Mouse (Mus musculus) midbrain, embryonic 10.5 days (tissue): Measurements from ENCODE around the gene Acsl5. TPM values are rescaled to one million over a fixed set of nuclear protein-coding genes. Genes with fewer than 3 reads are reported as not detected.

Source experiments
- DNase-seq: peaks from one replicate; pipeline ENCODE4 v3.0.0-alpha.2; 2017; ENCODE audit warnings: low spot score
- H3K27ac ChIP-seq: fragments of 300-500 bp; sonication (generic); replicated peaks from 2 replicates; pipeline ENCODE4 v1.5.1; 2016; ENCODE audit warnings: mild to moderate bottlenecking
- H3K27me3 ChIP-seq: fragments of 300-500 bp; sonication (generic); 2 replicates; pipeline ENCODE4 v1.6.1; 2016; ENCODE audit warnings: low read depth, mild to moderate bottlenecking; ENCODE audit not compliant: poor library complexity, severe bottlenecking
- H3K36me3 ChIP-seq: fragments of 300-500 bp; sonication (generic); 2 replicates; pipeline ENCODE4 v1.6.1; 2016; ENCODE audit warnings: mild to moderate bottlenecking, moderate library complexity
- H3K4me1 ChIP-seq: fragments of 300-500 bp; sonication (generic); 2 replicates; pipeline ENCODE4 v1.6.1; 2016
- H3K4me3 ChIP-seq: fragments of 300-500 bp; sonication (generic); 2 replicates; pipeline ENCODE4 v1.5.1; 2016; ENCODE audit warnings: mild to moderate bottlenecking, moderate library complexity
- H3K9me3 ChIP-seq: fragments of 300-500 bp; sonication (generic); replicated peaks from 2 replicates; pipeline ENCODE4 v1.6.1; 2016; ENCODE audit warnings: mild to moderate bottlenecking
- WGBS: fragments of 180-500 bp; shearing (Covaris S2); methylation state at CpG from one replicate; pipeline ENCODE4 v1.1.7; 2016; 5-methylcytosine and 5-hydroxymethylcytosine counted together
- polyA plus RNA-seq: library from polyadenylated mRNA; unstranded; fragments of >200 nt; fragmentation: Nextera tagmentation; extraction: Ambion mirVana; gene quantifications from 2 replicates; pipeline ENCODE4 v1.2.1, GENCODE M21; 2016

The Acsl5 gene
- polyA plus RNA-seq, 1 experiment from 2014 or later: 18.5 TPM

GRCm38 (mm10) chr19:55268150-55268549, 16.4 kb downstream of the Acsl5 start:
- Histone ChIP-seq H3K4me1 (peaks cover 8% of the 10 kb centered on the region), H3K9me3 (no peaks in the 10 kb centered on the region), H3K27ac (no peak overlapping the region), H3K36me3 (no peaks in the 10 kb centered on the region), H3K4me3 (no peak overlapping the region), H3K27me3 (no peaks in the 10 kb centered on the region)
- no peak for DNase-seq
- 91% methylated on average over 3 of the region's 3 CpGs for WGBS

DNA sequence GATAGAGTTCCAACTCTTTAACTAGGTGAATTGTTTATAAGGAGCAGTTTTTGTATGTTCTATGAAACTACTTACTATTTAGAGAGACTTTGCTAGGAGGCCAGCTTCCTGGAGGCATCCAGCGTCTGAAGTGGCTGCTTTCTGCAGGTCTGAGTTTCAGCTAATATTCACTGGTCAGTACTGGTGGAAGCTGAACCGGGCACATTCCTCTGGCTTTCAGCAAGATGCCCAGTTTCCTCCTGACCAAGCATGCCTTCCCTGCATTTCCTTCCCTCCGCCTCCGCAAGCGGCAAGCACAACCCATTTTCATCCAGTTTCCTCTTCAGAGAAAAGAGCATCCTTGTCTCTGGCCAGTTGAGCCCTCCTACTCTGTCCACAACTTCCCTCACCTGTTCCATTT, 17.3 kb downstream of the Acsl5 start:
- 87% methylated on average over 5 of the region's 5 CpGs for WGBS
- no peaks in the 10 kb centered on the region for H3K9me3 ChIP-seq
- no peaks in the 10 kb centered on the region for H3K27me3 ChIP-seq
- no peak overlapping the region for H3K4me3 ChIP-seq
- no peaks in the 10 kb centered on the region for H3K36me3 ChIP-seq
- no peak overlapping the region for H3K27ac ChIP-seq
- peaks cover 8% of the 10 kb centered on the region for H3K4me1 ChIP-seq
- DNase-seq: no peak

DNA sequence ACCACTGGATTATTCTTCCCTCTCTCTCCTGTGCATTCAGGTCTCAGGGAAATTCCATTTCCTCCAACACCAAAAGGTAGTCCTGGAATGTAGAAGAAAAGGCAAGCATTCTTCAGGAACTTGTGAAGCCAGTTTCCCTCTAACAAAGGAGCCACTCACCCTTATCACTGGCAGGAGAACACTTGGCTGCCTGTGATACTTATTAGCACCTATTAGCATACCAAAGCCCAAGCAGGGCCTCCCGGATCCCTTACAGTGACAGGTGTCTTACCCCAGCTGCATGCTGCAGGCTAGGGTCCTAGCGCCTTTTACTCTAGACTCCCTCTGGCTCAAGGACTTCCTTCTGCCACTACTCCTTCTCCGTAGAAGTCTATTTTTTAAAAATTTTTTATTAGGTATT, 19.7 kb downstream of the Acsl5 start:
- H3K27me3 ChIP-seq: no peaks in the 10 kb centered on the region
- H3K4me3 ChIP-seq: no peak overlapping the region
- H3K36me3 ChIP-seq: no peaks in the 10 kb centered on the region
- H3K27ac ChIP-seq: no peak overlapping the region
- DNase-seq: no peak
- WGBS: 20% methylated on average over 3 of the region's 3 CpGs
- H3K4me1 ChIP-seq: peaks cover 8% of the 10 kb centered on the region
- no peaks in the 10 kb centered on the region for H3K9me3 ChIP-seq

DNA sequence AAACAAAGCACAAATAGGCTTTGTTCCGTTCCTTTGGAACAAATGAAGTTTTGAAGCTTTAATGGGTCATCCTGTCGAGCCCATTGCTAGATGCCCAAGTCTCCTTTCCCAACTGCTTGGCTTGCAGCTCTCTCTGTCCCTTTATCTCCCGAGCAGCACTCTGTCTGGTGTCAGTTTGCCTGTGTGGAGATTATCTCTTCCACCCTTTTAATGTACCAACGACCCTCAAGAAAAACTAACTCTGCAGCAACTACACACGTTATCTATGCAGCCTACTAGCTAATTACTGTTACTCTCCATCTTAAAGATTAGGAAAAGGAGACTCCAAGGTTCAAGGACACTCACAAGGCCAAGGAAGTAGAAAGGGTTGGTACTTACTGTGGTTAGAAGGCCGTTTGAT, 21.6 kb downstream of the Acsl5 start:
- no peaks in the 10 kb centered on the region for H3K9me3 ChIP-seq
- no peaks in the 10 kb centered on the region for H3K36me3 ChIP-seq
- H3K4me3 ChIP-seq: no peak overlapping the region
- DNase-seq: no peak
- H3K27ac ChIP-seq: no peak overlapping the region
- 82% methylated on average over 6 of the region's 6 CpGs for WGBS
- no peaks in the 10 kb centered on the region for H3K27me3 ChIP-seq
- peaks cover 8% of the 10 kb centered on the region for H3K4me1 ChIP-seq

DNA sequence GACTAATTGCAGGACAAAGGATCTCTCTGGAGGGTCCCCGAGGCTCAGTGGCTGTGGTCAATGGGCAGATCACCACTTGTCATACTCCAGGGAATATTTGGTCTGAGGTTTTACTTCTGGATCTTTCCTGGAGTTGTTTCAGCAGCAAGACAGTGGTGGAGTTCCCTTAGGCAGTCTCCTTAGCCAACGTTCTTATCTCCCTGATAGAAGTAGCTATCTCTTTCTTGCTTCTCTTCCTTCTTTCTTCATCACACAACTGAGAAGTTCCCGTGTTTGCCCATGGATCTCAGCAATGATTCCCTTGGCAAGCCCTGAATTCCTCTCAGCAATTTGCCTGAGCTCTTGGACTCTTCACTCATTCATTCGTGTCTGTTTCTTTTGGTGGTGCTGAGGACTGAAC, 24.4 kb downstream of the Acsl5 start:
- WGBS: 91% methylated on average over 4 of the region's 4 CpGs
- Histone ChIP-seq H3K9me3 (no peaks in the 10 kb centered on the region), H3K27ac (no peak overlapping the region), H3K4me1 (peaks cover 5% of the 10 kb centered on the region), H3K4me3 (no peak overlapping the region), H3K27me3 (no peaks in the 10 kb centered on the region), H3K36me3 (0 out of 2 replicates have a peak, but pooled peaks cover 3% of the 10 kb centered on the region)
- DNase-seq: no peak

- H3K27ac ChIP-seq: no peak overlapping the region
- DNase-seq: no peak
- 87% methylated on average over 3 of the region's 3 CpGs for WGBS
These were observed 25.0 kb downstream of the Acsl5 start for GRCm38 (mm10) chr19:55276770-55277169.

GRCm38 (mm10) chr19:55284093-55284492, 32.4 kb downstream of the Acsl5 start:
- Histone ChIP-seq H3K4me1 (no peaks in the 10 kb centered on the region), H3K4me3 (no peak overlapping the region), H3K36me3 (peaks cover 22% of the 10 kb centered on the region), H3K27ac (no peak overlapping the region), H3K27me3 (no peaks in the 10 kb centered on the region), H3K9me3 (no peaks in the 10 kb centered on the region)
- 88% methylated on average over 4 of the region's 4 CpGs for WGBS
- DNase-seq: no peak

More at GRCm38 (mm10) chr19:55276770-55277169, 25.0 kb downstream of the Acsl5 start:
- no peaks in the 10 kb centered on the region for H3K4me1 ChIP-seq
- 0 out of 2 replicates have a peak, but pooled peaks cover 3% of the 10 kb centered on the region for H3K36me3 ChIP-seq
- no peaks in the 10 kb centered on the region for H3K27me3 ChIP-seq
- no peaks in the 10 kb centered on the region for H3K9me3 ChIP-seq
- no peak overlapping the region for H3K4me3 ChIP-seq

DNA sequence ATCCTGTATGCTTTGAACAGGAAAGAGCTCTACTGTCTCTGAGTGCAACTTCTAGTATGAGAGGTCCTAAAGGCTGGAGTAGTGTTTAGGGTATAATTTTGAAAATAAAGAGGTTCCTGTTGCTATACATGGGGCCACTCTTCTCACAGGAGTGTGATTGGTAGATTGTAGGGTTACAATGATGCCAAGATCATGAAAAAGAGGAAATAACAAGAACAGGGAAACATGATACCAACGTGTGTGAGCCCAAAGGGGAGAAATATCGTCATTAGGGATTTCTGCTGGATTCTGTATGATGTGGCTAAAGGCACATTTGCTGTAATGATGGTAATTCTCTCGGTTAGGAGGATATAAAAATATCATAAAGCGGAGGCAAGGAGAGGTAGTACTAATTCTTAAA, 34.3 kb downstream of the Acsl5 start:
- Histone ChIP-seq H3K4me3 (no peak overlapping the region), H3K27ac (no peak overlapping the region), H3K9me3 (no peaks in the 10 kb centered on the region), H3K36me3 (peaks cover 20% of the 10 kb centered on the region), H3K4me1 (no peaks in the 10 kb centered on the region), H3K27me3 (no peaks in the 10 kb centered on the region)
- DNase-seq: no peak
- WGBS: 92% methylated on average over 4 of the region's 4 CpGs

DNA sequence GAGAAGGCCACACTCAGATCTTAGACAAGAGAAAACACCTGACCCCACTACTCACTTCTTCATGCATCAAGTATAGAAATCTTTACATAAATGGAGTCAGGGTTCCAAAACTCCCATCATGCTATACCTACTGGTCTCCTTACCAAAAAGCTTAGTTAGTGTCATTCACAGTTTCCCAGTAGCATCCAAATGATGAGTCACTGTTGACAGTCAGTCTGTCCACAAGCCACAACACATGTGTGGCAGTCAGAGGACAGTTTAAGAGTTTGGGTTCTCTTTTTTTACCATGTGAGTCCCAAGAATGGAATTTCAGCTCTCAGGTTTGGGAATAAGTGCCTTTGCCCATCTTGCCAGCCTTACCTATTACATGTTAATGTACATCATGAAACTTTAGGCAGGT, 37.2 kb downstream of the Acsl5 start:
- H3K4me3 ChIP-seq: no peak overlapping the region
- H3K36me3 ChIP-seq: peaks cover 18% of the 10 kb centered on the region
- peaks cover 7% of the 10 kb centered on the region for H3K4me1 ChIP-seq
- no peak for DNase-seq
- no peaks in the 10 kb centered on the region for H3K9me3 ChIP-seq
- H3K27me3 ChIP-seq: no peaks in the 10 kb centered on the region
- no peak overlapping the region for H3K27ac ChIP-seq

DNA sequence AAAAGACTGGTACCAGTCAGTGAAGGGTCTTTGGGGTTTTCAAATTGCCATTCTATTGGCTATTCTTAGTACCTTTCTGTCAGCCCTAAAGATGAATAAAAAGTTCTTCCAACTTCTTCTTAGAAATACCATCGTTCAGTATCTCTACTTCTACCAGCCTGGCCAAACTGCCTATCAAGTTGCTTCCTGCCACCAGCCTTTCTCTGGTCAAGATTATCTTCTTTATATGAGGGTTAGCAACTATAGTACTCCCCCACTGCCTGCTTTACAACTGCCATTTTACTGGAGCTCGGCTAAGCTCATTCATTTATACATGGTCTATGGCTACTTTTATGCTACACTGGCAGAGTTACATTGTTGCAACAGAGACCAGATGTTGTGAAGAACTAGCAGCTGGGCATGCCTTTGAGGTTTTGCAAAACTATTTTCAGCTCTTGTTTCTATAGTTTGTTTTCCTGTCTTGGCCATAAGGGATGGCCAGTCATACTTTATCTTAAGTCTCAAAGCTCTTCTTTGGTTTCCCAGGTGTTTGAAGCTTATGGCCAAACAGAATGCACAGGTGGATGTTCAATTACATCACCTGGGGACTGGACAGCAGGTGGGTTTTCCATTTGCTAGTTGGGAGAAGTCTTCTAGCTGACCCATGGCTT, 39.0 kb downstream of the Acsl5 start:
- DNase-seq: no peak
- H3K9me3 ChIP-seq: no peaks in the 10 kb centered on the region
- 89% methylated on average over 2 of the region's 2 CpGs for WGBS
- no peak overlapping the region for H3K4me3 ChIP-seq
- H3K4me1 ChIP-seq: peaks cover 7% of the 10 kb centered on the region
- H3K27ac ChIP-seq: no peak overlapping the region
- peaks cover 32% of the 10 kb centered on the region for H3K36me3 ChIP-seq
- H3K27me3 ChIP-seq: no peaks in the 10 kb centered on the region

DNA sequence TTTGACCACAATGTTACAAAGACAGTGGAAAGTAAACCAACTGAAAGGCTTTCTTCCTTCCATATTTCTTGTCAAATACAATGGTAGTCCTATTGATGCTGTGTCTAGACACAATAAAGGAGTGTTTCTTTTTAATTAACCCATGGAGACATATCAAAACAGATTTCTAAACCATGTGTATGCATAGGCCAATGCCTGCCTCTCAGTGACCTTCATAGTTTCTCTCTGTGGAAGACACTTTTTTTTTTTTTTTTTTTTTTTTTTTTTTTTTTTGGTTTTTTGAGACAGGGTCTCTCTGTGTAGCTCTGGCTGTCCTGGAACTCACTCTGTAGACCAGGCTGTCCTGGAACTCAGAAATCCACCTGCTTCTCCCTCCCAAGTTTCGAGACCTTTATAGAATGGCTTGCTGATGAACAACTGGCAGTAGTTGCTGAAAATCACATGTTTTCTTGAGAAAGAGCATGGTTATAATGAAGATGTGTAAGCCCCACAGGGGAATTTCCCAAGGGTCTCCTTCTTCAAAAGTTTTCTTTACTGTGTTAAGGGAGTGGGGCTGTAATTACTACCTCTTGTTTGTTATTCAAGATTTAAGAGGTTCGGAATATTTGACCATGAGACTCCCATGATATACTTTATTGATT, 40.6 kb downstream of the Acsl5 start:
- Histone ChIP-seq H3K27me3 (no peaks in the 10 kb centered on the region), H3K36me3 (peaks cover 43% of the 10 kb centered on the region), H3K9me3 (no peaks in the 10 kb centered on the region), H3K4me3 (no peak overlapping the region), H3K4me1 (peaks cover 7% of the 10 kb centered on the region), H3K27ac (no peak overlapping the region)
- DNase-seq: no peak
- WGBS: 89% methylated on average over 2 of the region's 2 CpGs

GRCm38 (mm10) chr19:55293175-55293574, 41.4 kb downstream of the Acsl5 start:
- Histone ChIP-seq H3K4me3 (no peak overlapping the region), H3K27ac (no peak overlapping the region), H3K9me3 (no peaks in the 10 kb centered on the region), H3K4me1 (peaks cover 7% of the 10 kb centered on the region), H3K36me3 (peaks cover 44% of the 10 kb centered on the region), H3K27me3 (no peaks in the 10 kb centered on the region)
- peak; percentile 27 for DNase-seq
- WGBS: 36% methylated on average over 4 of the region's 4 CpGs

DNA sequence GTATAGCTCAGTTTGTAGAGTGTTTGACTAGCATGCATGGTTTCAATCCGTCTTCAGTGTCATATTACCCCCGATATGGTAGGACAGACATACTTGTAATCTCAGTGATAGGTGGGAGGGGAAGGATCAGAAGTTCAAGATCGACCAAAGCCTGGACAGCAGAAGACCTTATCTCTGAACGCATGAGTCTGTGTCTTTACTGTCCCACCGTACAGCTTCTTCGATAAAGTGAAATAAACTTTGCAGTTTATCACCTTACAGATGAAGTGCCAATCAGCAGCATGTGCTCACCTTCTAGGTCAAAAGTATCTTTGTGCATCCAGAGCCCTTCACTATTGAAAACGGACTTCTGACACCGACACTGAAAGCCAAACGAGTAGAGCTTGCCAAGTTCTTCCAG, 43.3 kb downstream of the Acsl5 start:
- WGBS: 93% methylated on average over 9 of the region's 9 CpGs
- Histone ChIP-seq H3K27me3 (no peaks in the 10 kb centered on the region), H3K4me3 (no peak overlapping the region), H3K4me1 (peaks cover 7% of the 10 kb centered on the region), H3K9me3 (no peaks in the 10 kb centered on the region), H3K36me3 (peaks cover 57% of the 10 kb centered on the region), H3K27ac (no peak overlapping the region)
- DNase-seq: no peak
